Mouse (Mus musculus) lung, postnatal 25 days (tissue): Measurements from ENCODE around the gene Mindy3.
A peak's percentile ranks its signal among the peaks of the same experiment; 100 is the strongest.
"Not testable (repeated sequence)": the region's sequence is repeated elsewhere in the genome, so short reads cannot be mapped to it uniquely, and the experiment has no call there.

Experiments
- DNase-seq: peaks from one replicate; pipeline ENCODE4 v3.0.0; 2022; ENCODE audit warnings: low spot score

Gene Mindy3

GRCm38 (mm10) chr2:12419262-12419655 is at the start of gene Mindy3:
TSS of gene Mindy3 (minus strand) at chr2:12419470.
- peak; percentile 92 for DNase-seq

- no peak for DNase-seq
Measured at GRCm38 (mm10) chr2:12459732-12460131, 40.5 kb upstream of the Mindy3 start.

- DNase-seq, result no peak
Measured at GRCm38 (mm10) chr2:12450108-12450507, 30.8 kb upstream of the Mindy3 start.

GRCm38 (mm10) chr2:12440120-12440519 is 20.9 kb upstream of the Mindy3 start:
- DNase-seq, result no peak

- no peak for DNase-seq
Measured at GRCm38 (mm10) chr2:12439543-12439942, 20.3 kb upstream of the Mindy3 start.

GRCm38 (mm10) chr2:12438181-12438580 is 18.9 kb upstream of the Mindy3 start:
- no peak for DNase-seq

GRCm38 (mm10) chr2:12432055-12432454 is 12.8 kb upstream of the Mindy3 start:
- no peak for DNase-seq

- no peak for DNase-seq
Measured at GRCm38 (mm10) chr2:12424374-12424773, 5.1 kb upstream of the Mindy3 start.

GRCm38 (mm10) chr2:12423426-12423825 is 4.2 kb upstream of the Mindy3 start:
- DNase-seq, result not testable (repeated sequence)

GRCm38 (mm10) chr2:12418534-12419261 is 572 bp downstream of the Mindy3 start:
- peak; percentile 10 for DNase-seq

- DNase-seq, result no peak
Measured at GRCm38 (mm10) chr2:12418121-12418520, 1.1 kb downstream of the Mindy3 start.

GRCm38 (mm10) chr2:12412309-12412708 is 7.0 kb downstream of the Mindy3 start:
- no peak for DNase-seq

GRCm38 (mm10) chr2:12411129-12411528 is 8.1 kb downstream of the Mindy3 start:
- no peak for DNase-seq

- DNase-seq, result no peak
Measured at GRCm38 (mm10) chr2:12406737-12407136, 12.5 kb downstream of the Mindy3 start.

GRCm38 (mm10) chr2:12402469-12402868 is 16.8 kb downstream of the Mindy3 start:
- no peak for DNase-seq

GRCm38 (mm10) chr2:12401137-12401536 is 18.1 kb downstream of the Mindy3 start:
- DNase-seq, result no peak

- DNase-seq, result peak; percentile 50
Measured at GRCm38 (mm10) chr2:12389028-12389427, 30.2 kb downstream of the Mindy3 start.

GRCm38 (mm10) chr2:12388569-12388968 is 30.7 kb downstream of the Mindy3 start:
- DNase-seq, result no peak

GRCm38 (mm10) chr2:12384389-12384788 is 34.9 kb downstream of the Mindy3 start:
- DNase-seq, result no peak

- no peak for DNase-seq
Measured at GRCm38 (mm10) chr2:12382650-12383049, 36.6 kb downstream of the Mindy3 start.

- DNase-seq, result peak; percentile 9
Measured at GRCm38 (mm10) chr2:12380233-12380632, 39.0 kb downstream of the Mindy3 start.

GRCm38 (mm10) chr2:12378591-12378990 is 40.7 kb downstream of the Mindy3 start:
- no peak for DNase-seq

- no peak for DNase-seq
Measured at GRCm38 (mm10) chr2:12377024-12377423, 42.2 kb downstream of the Mindy3 start.

- DNase-seq, result no peak
Measured at GRCm38 (mm10) chr2:12372883-12373282, 46.4 kb downstream of the Mindy3 start.
